Mouse (Mus musculus) C2C12 (cell line): ENCODE data around the gene Rhbdl1. TPM values are rescaled to one million over a fixed set of nuclear protein-coding genes. Genes with fewer than 3 reads are reported as not detected.
A peak's percentile ranks its signal among the peaks of the same experiment; 100 is the strongest.

Source experiments
- H3K27me3 ChIP-seq: one replicate; pipeline ENCODE4 v1.6.1; 2011; ENCODE audit not compliant: control insufficient read depth, insufficient read depth, insufficient read length
- H3K36me3 ChIP-seq: one replicate; pipeline ENCODE4 v1.6.1; 2011; ENCODE audit not compliant: control insufficient read depth, insufficient read depth
- H3K4me3 ChIP-seq: one replicate; pipeline ENCODE4 v1.5.1; 2011; ENCODE audit warnings: mild to moderate bottlenecking, control low read depth; ENCODE audit not compliant: poor library complexity, insufficient read depth, severe bottlenecking
- H3K79me2 ChIP-seq: one replicate; pipeline ENCODE4 v1.6.1; 2011; ENCODE audit not compliant: control insufficient read depth, insufficient read depth
- H3K79me3 ChIP-seq: one replicate; pipeline ENCODE4 v1.6.1; 2011; ENCODE audit warnings: low read depth, control low read depth
- H3ac ChIP-seq: one replicate; pipeline ENCODE3; 2011; ENCODE audit warnings: low read depth; ENCODE audit not compliant: control insufficient read depth, insufficient read length
- CEBPB ChIP-seq: IDR thresholded peaks from one replicate; pipeline ENCODE4 v1.6.1; 2011; ENCODE audit warnings: low read depth, mild to moderate bottlenecking, control low read depth, moderate library complexity
- CTCF ChIP-seq: IDR thresholded peaks from one replicate; pipeline ENCODE4 v1.5.1; 2011; ENCODE audit not compliant: control insufficient read depth, insufficient read depth, insufficient read length
- FOSL1 ChIP-seq: IDR thresholded peaks from one replicate; pipeline ENCODE4 v1.8.0; 2011; ENCODE audit warnings: mild to moderate bottlenecking, low read length; ENCODE audit not compliant: poor library complexity, insufficient read depth, severe bottlenecking
- MAX ChIP-seq: IDR thresholded peaks from one replicate; pipeline ENCODE4 v1.6.1; 2011; ENCODE audit warnings: mild to moderate bottlenecking, control low read depth
- MYOD1 ChIP-seq: IDR thresholded peaks from one replicate; pipeline ENCODE4 v1.6.1; 2011; ENCODE audit warnings: low read depth; ENCODE audit not compliant: control insufficient read depth, insufficient read length
- MYOG ChIP-seq: IDR thresholded peaks from one replicate; pipeline ENCODE4 v1.6.1; 2011; ENCODE audit not compliant: control insufficient read depth, insufficient read length; ENCODE audit errors: extremely low read depth
- USF1 ChIP-seq: IDR thresholded peaks from one replicate; pipeline ENCODE4 v1.6.1; 2011; ENCODE audit warnings: low read depth, mild to moderate bottlenecking, control low read depth, moderate library complexity
- polyA plus RNA-seq: library from polyadenylated mRNA; unstranded; fragments of >200 nt; fragmentation: generic; extraction: Trizol; gene quantifications from one replicate; pipeline ENCODE4 v1.2.1, GENCODE M21; 2012; ENCODE audit warnings: missing spikeins

Rhbdl1 gene
- polyA plus RNA-seq, 1 experiment, result 0.40 TPM

DNA sequence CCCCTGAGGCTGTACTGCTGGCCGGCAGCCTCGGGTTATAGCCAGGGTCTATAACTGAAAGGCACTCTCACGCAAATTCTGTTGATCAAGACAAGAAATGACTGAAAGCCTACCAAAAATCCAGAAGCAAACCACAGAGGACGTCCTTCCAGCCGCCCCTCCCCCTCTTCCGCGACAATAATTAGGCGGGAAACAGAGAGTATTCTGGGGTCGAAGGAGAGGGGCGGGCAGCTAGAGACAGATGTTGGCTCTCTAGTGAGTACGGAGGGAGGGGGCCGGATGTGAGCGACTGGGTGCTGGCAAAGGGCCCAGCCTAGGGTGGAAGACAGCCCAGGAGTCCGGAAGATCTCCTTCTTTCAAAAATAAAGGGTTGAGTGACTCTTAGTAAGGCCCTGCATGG lies 44.5 kb downstream of the Rhbdl1 start, which contains the start of gene Fam173a:
Fam173a (minus strand) TSS at position 287 of the 400 bp plus-strand sequence.
- H3K36me3 ChIP-seq, result peaks cover 4% of the 10 kb centered on the region
- H3K4me3 ChIP-seq, result peak within 1 kb of the TSS; percentile 79
- TF ChIP-seq USF1, result no peak
- no peak for TF ChIP-seq MYOG
- TF ChIP-seq FOSL1, result no peak
- H3K27me3 ChIP-seq, result no peaks in the 10 kb centered on the region
- H3ac ChIP-seq, result peak within 1 kb of the TSS; percentile 85
- H3K79me2 ChIP-seq, result peaks cover 30% of the 10 kb centered on the region
- peaks cover 7% of the 10 kb centered on the region for H3K79me3 ChIP-seq

DNA sequence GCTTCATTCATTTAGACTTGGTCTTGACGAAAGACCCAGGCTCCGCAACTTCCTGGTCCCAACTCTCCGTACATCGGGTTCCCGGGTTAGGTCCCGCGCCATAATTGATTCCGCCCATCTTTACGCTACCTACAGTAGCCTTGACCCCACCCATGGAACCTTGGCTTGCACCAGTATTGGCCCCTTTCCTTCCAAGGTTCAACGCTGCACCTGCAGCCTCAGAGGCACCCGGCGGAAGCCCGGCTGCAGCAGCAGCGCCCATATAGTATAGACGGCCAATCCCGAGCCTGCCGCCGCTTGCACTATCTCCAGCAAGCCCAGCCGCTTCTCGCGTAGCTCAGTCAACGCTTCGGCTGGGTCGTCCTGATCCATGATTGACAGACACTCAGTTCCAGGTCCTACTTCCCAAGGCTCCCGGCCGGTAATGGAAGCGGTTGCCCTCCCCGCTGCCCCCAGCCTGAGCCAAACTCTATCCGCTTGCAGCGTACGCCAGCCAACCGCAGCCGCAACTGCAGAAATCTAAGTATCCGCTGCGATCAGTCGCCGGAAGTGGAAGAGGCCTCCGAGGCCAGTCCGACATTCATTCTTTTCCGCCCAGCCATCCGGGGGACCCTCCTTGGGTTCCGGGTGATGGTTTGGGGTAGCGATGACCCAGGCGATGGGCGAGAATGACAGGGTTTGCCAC lies 45.1 kb downstream of the Rhbdl1 start:
- no peak for TF ChIP-seq USF1
- TF ChIP-seq FOSL1, result no peak
- TF ChIP-seq CEBPB, result no peak
- no peak for TF ChIP-seq MAX
- no peak for TF ChIP-seq CTCF
- no peak for TF ChIP-seq MYOD1
- no peak for TF ChIP-seq MYOG
- Histone ChIP-seq H3ac (peak overlapping the region; percentile 85), H3K4me3 (peak overlapping the region; percentile 79), H3K79me2 (peaks cover 30% of the 10 kb centered on the region), H3K36me3 (peaks cover 4% of the 10 kb centered on the region), H3K27me3 (no peaks in the 10 kb centered on the region), H3K79me3 (peaks cover 7% of the 10 kb centered on the region)

DNA sequence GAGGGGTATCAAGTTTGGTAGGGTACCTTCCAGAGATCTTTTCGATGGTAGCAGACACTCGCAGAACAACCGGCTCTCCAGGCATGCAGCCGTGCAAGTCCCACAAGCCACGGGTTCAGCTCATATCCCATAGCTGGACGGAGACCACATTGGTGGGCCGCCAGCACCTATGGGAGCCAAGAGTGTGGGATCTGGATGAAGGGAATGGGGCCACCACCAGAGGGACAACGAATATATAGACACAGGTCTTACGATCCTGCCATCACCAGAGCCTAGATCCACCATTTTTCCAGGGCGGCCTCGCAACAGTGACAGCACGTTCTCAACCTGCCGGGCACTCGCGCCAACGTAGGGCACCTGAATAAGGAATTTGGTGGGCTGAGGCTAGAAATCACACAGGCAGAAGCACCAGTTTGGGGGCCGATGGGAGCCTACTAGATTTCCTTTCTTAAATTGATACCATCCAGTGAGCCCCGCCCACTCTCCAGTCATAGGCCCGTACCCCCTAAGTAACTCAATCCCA lies 45.7 kb downstream of the Rhbdl1 start:
- TF ChIP-seq MYOG (no peak), FOSL1 (no peak), CTCF (no peak), MYOD1 (no peak), USF1 (no peak), CEBPB (no peak), MAX (no peak)
- Histone ChIP-seq H3ac (peak overlapping the region; percentile 85), H3K79me3 (peaks cover 7% of the 10 kb centered on the region), H3K79me2 (peaks cover 26% of the 10 kb centered on the region), H3K36me3 (peaks cover 4% of the 10 kb centered on the region), H3K27me3 (no peaks in the 10 kb centered on the region), H3K4me3 (peak overlapping the region; percentile 79)

DNA sequence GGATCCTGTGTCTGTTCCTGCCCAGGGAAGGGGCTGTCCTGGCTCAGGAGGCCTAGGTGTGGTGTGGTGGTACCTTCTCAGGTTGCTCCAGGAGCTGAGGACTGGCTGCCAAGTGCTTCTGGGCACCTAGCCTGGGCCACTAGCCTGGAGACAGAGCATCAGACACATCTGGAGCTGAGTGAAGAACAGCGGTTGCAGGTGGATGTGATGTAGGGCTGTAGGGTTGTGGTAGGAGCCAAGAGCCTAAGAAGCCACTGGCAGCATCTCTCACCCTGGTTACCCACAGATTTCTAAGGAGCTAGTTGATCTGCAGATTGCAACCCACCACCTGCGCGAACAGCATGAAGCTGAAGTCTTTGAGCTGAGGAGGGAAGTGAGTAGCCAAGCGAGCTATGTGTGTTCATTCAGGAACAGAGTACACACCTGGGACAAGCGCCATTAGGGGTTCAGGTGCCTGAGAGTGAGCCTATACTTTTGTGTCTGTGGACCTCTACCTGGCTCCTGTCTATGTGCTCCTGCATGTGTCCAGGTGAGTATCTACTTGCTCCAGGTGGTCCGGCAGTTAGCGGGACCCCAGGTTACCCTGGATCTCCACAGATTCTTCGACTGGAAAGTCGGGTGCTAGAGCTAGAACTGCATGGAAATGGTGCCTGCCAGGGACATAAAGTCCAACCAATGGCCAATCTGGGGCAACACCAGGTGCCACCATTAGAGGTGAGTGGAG lies 50.2 kb downstream of the Rhbdl1 start:
- H3K79me3 ChIP-seq, result peaks cover 2% of the 10 kb centered on the region
- no peak overlapping the region for H3ac ChIP-seq
- no peak overlapping the region for H3K4me3 ChIP-seq
- TF ChIP-seq CEBPB (no peak), MYOG (no peak), MAX (no peak), MYOD1 (no peak), USF1 (no peak), FOSL1 (no peak), CTCF (no peak)
- no peaks in the 10 kb centered on the region for H3K27me3 ChIP-seq
- H3K79me2 ChIP-seq, result peaks cover 31% of the 10 kb centered on the region
- peaks cover 15% of the 10 kb centered on the region for H3K36me3 ChIP-seq

DNA sequence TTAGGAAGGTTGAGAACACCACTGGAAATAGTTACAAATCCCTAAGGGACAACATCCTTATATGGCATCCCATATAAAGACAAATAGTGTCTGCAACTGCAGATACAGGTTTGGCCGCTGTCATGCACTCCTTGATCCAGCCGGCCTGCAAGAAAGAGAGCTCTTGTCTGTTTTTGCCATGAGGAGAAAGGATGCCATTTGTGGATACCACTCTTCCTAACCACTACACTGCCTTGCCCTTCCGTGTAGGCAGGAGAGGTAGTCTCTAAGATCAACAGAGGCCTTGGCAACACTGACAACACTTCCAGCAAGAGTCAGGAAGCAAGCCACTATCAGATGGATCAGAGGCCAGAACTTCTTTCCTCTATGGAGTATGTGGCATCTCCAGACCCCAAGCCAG lies 50.8 kb downstream of the Rhbdl1 start, which contains the start of gene Ccdc78:
Ccdc78 (plus strand) TSS at position 301 of the 400 bp plus-strand sequence.
- Histone ChIP-seq H3K27me3 (no peaks in the 10 kb centered on the region), H3K79me2 (peaks cover 24% of the 10 kb centered on the region), H3K79me3 (peaks cover 2% of the 10 kb centered on the region), H3ac (peak within 1 kb of the TSS; percentile 83), H3K36me3 (peaks cover 21% of the 10 kb centered on the region), H3K4me3 (peak within 1 kb of the TSS; percentile 53)
- TF ChIP-seq MYOD1 (no peak), MYOG (no peak), FOSL1 (no peak), CEBPB (no peak), USF1 (no peak), CTCF (no peak), MAX (no peak)
